Mouse (Mus musculus): ENCODE data around the gene Txn2. TPM values are rescaled to one million over a fixed set of nuclear protein-coding genes. Genes with fewer than 3 reads are reported as not detected.

The Txn2 gene
- total RNA-seq, 1 experiment from 2014 or later = 483 TPM

DNA sequence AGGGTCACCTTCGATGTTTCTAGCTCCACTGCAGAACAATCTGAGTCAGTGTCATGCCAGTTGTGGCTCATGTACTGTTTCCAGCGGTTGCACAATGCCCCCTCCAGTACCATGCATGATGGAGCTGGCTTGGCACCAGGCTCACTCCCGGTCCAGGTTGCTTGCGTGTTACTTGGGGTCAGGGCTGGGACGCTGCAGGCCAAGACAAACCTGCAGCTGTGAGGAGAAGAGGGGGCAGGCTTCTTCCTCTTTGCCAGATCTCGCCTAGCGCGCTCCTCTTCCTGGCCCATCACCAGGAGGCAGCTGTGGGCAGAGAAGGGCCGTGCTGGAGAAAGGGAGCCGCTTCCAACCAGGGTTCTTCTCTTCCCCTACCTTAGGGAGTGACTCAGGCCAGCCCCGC lies 5.5 kb upstream of the Txn2 start:
- peak; percentile 56 for DNase-seq

DNA sequence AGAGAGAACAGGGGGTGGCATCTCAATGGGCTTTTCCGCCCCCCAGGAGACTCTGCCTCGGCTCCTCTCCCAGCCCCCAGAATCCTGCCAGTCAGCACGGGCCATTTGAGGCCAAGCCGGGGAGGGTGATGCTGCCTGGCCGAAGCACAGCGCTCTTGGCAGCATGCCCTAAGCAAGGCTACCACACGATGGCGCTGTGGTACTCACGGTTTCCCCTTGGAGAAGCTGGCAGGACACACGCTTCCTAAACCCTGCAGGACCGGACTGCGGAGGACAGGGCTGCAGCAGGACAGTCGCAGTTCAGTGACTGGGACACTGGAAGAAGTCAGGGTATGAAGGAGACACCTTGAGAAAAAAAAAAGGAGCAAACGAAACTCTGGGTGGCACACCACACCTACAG lies 5.0 kb upstream of the Txn2 start:
- DNase-seq = peak; percentile 99

DNA sequence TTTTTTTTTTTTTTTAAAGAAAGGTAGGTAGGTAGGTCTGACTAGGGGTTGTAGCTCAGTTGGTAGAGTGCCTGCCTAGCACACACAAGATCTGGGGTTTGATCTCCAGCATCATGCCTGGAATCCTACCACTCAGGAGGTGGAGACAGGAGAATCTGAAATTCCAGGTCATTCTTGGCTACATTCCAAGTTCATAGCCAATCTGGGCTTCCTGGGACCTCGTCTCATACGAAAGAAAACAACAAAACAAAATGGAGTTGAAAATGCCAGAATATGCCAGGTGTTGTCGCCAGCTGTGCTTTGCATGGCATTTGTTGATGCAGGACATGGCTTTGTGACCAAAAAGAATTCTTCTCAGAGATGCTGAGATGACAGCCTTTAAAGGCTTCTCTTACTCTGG lies 4.4 kb upstream of the Txn2 start:
- no peak for DNase-seq

DNA sequence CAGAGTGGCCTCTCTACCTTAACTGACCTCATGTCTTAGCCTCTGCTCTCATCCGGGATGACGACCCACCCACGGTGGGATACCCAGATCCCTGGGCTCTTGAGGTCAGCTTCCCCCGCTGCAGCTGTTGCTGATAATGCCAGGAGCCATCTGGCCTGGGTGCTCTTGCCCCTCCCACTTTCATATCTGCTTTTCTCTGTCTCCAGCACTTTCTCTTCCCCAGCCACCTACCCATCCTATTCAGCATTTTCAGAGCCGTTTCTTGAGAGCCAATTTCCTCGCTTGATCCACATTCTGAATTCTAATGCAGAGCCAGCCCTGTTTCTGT lies 2.8 kb upstream of the Txn2 start:
- no peak for DNase-seq

DNA sequence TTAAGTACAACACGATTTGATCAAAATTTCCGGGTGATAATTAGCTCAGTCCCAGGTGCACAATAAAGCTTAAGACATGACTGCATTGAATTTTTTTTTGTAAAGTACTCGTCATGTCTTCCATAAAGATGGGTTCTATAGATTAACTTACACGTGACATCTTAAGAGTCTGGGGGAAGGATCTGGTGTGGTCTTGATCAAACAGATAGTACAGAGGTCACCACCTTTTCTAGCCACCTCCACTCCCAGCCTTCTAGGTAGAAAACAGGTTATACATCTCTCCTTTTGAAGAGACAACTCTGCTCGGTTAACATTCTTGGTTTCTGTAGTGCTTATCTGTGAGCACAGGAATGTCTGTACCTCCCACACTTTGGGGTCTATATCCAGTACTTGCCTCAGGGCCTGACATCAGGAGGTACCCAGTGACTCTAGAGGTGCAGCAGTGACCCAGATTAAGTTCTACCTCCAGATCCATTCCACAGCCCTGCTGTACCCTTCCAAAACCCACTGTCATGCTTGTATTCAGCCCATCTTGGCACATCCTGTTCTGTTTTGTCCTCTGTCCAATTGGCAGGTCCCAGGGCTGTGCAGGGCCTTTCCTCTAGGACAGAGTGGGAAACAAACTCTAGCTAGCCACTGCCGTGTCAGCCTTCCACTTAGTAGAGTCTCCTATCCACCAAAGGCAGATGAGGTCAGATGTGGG lies 2.3 kb upstream of the Txn2 start:
- no peak for DNase-seq

DNA sequence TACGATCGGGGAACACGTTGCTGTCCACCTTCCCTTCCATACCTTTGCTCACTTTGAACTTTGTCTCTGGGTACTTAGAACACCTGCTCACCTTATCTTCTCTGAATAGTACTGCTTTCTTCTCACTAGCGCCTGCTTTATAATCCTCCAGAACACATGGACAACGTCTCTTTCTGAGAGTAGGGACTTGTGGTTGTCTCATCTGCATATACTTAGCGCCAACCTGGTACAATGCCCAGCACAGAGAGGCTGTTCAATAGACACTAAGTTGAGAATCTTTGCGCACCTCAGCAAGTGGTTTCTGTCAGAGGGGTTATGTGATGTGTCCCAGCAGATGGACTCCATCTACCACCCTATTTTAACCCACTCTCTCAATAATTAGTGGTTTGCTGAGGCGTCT lies 998 bp upstream of the Txn2 start:
- DNase-seq = no peak

DNA sequence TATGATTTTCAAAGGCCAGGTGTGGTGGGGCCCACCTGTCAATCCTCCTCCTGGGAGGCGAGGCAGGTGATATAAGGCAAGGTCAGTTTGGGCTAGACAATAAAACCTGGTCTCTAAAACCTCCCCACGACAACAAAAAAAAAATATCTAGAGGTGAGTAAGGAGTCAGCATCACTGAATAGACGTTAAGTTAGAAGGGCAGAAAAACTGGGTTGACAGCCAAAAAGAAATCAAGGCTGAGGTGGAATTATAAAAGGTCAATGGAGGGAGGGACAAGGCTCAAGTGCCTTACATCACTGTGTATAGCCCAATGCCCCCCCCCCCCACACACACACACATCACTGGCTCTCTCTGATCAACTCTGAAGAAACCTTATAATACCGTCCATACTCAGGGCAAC lies 715 bp downstream of the Txn2 start:
- DNase-seq = no peak

DNA sequence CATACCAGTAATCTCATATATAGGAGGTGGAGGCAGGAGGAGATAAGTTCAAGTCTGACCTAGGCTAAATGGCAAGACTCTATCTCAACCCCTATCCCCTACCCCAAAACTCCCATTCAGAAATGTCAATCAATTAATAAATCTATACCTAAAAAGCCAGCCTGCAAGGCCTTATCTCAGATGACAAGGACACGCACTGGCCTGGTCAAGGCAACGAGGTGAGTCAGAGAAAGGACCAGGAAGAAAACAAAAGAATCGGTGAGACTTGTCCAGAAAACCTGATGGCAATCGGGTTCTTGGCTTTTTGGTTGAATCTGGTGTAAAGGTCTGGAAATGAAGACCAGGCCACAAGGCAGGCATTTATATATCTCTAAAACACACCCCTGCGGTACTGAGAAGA lies 1.9 kb downstream of the Txn2 start:
- no peak for DNase-seq

DNA sequence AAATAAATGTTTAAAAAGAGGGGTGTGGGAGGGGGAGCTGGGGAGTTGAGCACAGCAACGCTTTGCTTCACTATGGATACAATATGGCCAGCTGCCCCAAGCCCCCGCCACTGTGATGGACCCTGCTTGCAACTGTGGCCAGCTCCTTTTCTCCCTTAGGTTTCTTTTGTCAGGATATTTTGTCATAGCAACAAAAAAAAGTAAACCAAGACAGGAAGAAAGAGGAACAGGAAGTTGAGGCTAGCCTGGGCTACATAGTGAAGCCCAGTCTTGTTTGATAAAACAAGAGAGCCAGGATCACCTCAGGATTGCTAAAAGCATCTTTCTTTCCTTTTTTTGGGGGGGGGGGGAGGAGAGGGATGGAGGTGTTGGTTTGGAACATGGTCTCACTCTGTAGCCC lies 3.6 kb downstream of the Txn2 start:
- no peak for DNase-seq

DNA sequence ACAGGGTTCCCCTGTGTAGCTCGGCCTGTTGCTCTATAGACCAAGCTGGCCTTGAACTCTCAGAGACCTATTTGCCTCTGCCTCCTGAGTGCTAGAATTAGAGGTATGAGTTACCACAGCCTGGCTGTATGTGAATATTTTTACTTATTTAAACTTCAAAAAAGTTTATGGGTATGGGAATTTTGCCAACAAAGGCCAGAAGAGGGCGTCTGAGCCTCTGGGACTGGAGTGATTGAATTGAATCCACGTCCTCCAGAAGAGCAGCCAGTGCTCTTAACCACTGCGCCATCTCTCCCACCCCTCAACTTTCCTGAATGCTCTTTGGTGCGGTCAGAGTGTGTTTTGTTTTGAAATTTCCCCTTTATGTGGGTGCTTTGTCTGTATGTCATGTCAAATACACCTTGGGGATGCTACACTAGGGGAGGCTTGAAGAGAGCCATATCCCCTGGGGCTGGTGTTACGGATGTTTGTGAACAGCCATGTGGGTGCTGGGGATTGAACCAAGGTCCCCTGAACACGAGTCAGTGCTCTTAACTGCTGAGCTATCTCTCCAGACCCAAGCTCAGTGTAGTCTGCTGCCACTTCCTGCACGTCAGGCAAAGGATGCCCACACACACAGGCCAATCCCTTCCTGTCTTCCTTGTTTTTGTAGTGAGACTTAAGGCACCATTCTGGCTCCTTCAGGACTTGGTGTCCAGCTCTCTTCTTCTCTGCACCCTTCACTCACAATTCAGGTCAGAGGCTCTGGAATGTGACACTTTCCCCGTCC lies 5.4 kb downstream of the Txn2 start:
- DNase-seq = no peak

DNA sequence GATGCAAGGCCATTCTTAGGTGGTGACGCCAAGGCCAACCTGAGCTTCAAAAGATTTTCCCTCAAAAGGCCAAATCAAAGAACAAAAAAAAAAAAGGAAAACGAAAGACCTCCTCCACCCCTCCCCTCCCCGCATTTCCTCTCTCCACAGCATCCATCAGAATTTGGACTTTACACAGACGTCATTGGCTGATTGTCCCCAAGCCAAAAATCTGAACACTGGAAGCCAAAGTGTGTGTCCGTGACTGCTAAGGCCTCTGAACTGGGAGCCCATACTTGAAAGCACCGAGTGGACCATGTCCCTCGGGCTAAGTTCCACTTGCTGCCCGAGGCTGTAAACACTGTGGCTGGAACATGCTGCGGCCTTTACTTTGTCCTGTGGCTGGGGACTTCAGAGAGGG lies 6.1 kb downstream of the Txn2 start:
- no peak for DNase-seq

DNA sequence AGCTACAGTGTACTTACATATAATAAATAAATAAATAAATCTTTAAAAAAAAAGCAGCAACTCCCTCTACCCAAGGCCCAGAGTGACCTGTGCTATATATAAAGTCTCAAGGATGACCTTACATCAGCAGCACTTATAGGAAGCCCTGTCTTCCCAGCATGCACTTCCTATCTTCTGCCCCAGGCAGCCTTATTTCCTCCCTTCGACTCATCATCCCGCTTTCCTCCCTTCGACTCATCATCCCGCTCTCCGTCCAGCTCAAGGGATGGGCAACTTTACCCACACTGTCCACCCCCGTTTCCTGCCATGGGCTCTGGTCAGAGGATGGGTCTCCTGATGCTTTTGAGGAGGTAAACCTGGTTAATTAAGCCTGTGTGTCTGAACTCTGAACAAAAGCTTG lies 7.2 kb downstream of the Txn2 start:
- no peak for DNase-seq

DNA sequence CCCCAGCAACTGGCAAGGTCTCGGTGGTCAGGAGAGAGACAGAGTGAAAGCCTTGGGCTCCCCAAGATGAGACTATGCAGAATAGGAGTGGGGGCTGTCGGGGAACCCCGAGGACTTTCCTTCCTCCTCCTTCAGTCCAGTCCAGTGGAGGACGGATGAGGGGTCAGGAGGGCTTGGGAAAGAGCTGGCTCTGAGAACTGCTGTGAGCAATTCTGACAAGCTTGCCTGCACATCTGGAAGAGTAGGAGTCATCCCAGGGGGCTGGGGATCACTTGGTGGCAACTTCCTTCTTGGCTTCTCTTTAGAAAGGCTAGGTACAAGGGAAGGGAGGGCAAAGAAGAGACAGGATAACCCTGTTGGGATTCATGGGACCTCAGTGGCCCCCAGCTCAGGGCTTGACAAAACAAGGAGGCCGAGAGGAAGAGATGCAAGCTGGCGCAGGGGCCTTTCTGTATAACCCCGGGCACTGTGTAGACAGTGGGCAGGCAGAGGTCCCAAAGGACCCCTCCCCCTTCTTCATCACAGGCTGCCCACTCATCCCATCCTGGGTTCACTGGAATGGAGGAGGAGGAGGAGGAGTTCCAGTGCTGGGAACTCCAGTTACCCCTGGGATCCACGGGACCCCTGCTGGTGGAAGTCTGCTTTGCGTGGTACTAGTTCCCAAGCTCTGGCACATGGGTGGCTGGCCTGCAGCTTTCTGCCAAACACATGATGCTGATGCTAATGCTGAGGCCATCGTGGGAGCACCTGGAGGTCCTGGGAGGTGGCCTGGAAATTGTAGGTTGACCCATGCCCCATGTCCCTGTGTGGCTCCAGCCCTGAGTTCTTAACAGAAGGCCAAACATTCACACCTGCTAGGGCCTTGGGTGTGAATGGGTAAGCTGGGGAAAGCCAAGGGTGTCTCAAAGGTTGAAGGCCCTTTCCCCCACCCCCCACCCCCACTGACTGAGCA lies 8.0 kb downstream of the Txn2 start:
- DNase-seq = no peak

DNA sequence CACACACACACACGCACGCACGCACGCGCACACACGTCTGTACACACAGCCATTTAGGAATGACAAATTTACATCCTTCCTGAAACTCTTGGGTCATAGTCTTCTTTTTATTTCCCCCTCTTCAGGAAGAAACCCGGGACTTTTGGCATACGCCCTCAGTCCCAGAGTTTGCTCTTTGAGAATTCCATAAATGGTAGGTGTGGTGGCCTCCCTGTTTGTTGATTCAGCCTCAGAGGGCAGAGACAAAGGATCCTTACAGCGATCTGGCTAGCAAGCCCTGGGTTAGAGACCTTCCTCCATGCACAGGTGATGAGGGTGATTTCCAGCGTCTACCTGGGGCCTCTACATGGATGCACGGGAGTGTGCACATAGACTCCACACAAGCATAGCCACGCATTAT lies 9.4 kb downstream of the Txn2 start:
- DNase-seq = no peak

DNA sequence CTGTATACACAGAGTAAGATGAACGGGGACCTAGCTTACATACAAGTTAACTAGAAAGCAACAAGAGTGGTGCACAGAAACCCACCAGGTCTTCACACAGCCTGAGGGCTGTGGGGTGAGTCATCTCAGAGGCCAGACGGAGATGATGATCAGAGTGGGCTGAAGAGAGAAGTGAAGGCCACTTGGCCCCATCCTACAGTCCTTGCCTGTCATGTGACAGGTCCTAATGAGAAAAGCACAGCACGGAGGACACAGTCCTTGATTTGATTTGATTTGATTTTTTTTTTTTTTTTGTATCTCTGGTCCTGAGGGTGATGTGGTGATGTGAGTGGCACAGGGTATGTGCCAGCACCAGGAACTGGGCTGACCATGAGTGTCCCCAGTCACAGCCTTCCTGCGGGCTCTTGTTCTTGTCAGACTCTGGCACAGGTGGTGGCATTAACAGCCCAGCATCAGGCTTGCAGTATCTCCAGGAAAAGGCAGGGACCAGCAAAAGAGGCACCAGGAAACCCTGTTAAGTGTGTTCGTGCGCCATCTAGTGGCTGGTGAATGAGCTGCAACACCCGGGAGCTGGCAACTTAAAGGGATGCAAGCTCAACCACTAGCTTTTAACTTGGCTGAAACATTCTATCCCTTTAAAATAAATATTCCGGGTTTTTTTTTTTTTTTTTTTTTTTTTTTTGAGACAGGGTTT lies 11.8 kb downstream of the Txn2 start:
- peak; percentile 87 for DNase-seq

DNA sequence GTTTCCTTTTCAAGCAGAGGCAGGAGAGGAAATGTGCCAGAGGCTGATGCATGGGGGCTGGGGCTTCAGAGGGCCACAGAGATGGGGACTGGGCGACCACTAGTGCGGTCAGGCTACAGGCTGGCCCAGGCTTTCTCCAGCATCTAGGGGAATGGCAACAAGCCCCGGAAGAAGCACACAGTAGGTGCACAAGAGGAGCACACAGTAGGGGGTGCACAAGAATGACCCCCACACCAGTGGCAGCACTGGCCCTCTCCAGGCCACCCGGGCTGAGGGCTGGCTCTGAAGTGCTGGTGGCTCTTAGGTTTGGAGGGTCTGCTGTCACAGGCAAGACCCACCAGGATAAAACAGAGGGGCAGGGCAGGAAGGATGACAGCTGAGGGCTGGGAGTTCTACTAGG lies 13.5 kb downstream of the Txn2 start:
- DNase-seq = no peak

DNA sequence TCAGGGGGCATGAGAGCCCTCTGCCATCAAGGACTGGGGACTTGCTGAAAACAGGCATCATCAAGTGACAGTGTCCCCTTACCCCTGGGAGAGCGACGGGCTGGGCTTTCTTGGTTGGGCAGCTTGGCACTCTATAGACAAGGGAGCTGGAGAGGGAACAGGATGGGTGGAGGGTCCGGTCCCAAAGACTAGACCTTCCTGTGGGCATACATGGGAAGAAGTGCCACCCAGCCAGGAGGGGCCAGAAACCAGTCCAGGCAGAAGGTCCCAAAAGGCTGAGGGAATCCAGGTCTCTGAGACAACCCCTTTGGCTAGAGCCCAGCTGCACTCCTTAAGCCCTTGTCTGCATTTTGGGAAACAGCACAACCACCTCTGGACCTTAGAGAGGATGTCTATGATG lies 14.3 kb downstream of the Txn2 start:
- DNase-seq = no peak

DNA sequence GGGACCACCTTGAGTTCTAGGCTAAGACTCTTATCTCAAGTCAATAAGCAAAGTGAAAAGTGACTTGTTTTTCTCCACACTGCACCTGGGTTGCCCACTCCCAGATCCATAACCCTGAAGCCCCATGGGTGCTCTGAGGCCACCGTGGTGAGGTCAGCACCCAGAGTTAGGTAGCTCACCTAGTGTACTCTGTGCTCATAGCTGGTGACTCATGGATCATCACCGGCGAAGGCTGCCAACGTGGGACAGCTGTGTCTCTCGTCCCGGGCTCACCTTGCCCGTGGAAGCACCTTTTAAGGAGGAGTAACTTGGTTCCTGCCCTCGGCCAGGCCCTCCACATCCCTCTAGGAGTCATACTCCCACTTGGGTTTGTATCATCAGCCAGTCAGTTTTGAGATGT lies 15.8 kb downstream of the Txn2 start:
- peak; percentile 37 for DNase-seq

DNA sequence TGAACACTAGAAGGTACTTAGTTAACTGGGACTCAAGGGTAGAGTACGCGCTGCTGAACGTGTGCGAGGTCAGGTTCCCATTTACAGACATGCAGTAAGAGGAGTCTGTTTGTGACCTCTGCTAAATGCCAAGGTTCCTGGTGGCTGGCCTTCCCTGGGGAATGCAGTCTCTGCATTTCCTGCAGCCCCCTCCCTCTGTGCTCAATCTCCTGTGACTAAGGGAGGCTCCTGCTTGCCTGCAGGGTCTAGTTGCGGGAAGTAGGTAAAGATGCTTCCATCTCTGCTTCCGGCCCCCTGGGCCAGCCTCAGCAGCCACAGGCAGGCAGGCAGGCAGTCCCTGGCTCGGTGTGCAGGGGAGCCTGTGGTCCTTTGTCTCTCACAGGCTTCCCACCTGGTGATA lies 16.2 kb downstream of the Txn2 start:
- no peak for DNase-seq

DNA sequence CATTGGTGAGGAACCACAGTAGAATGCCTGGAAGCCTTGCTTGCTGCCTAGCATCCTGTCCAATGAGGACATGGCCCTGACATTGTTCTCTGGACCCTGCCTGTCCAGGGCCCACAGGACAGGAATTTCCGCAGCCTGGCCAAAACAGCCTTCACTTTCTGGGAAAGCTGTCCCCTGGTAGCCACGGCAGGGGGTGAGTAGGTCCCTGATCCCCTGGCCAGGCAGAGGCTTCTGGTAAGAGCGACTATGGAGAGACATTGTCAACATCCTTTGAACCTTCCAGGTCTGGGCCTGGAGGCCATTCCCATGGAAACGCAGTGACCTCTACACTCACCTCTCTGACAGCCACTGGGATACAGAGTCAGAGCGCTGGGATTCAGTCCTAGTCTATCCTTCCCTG lies 16.8 kb downstream of the Txn2 start:
- DNase-seq = no peak

DNA sequence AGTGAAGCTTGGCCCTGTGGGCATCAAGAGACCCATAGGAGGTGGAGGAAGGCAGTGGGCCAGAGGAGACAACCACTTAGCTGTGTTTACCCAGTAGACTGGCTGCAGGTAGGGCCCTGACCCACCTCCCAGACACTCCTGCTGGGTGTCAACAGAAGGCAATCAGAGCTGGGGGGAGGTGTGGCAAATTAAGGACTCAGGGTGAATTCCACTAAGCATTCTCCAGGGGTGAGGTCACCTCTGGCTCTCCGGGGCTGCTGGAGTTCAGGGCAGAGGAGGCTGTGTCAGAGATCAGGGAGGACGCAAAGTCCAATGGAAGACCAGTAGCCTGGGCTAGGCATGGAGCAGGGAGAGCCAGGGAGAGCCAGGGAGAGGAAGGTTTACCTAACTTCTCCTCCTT lies 17.7 kb downstream of the Txn2 start:
- no peak for DNase-seq

DNA sequence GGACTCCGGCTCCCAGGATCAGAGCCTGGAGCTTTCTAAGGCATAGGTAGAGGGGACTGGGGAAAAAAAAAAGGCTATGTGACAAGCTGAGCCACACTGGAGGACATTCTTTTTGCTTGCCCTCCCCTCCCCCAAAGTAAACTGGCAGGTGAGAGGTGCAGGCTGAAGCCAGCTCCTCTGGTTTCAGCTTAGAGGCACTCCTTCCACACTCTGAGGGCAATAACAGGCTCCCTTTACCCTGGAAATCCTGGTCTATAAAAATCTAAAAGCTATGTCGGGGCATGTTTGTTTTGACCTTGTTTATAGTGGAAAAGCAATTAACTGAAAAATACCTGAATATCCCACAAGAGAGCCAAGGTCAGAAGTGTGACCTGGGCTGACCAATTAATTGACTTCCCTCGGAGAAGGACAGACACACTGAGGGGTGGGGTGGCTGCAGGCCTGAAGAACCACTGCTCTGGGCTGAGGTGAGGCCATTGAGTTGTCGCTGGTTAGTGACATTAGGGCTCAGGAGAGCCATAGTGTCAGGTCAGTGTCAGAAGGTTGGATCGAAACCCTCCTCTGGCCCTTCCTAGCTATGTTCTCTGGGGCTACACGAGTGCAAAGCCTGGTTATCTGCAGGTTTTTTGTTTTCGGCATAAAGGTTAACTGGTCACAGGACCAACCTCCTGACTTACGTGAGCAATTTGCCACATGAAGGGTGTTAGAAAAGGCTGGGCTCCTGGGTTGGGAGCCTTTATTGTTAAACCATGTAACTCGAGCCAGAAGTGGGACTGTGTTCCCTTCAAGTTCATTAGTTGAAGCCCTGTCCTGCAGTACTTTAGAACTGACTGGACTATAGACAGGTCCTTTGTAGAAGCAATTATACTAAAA lies 20.9 kb downstream of the Txn2 start:
- DNase-seq = no peak
